Mouse (Mus musculus): ENCODE measurements around the gene Lsamp.

DNA sequence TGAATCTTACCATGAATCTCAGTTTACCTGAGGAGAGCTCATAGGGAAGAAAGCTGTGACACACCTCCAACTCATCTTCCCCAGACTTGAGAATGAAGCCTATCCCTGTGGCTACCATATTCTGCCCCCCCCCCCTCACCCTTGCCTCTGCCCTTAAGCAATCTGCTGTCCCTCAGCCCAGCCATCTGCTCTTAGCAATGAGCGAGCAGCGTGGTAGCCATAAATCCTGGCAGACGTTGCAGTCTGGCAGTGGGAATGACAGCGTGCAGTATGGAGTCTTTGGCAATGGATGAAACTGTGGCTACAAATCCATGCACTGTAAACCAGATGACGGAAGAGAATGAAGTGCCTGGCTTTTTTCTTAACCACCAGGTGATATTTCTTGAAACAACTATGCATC, 244.5 kb downstream of the Lsamp start:
- TF ChIP-seq CTCF (IDR thresholded peaks at IDR 0.05; ENCODE audit: low read depth, low read length) (no peak), POLR2A (IDR thresholded peaks at IDR 0.05; ENCODE audit: extremely low read depth, insufficient read depth, low read length) (no peak)
